In the genomic region with DNA sequence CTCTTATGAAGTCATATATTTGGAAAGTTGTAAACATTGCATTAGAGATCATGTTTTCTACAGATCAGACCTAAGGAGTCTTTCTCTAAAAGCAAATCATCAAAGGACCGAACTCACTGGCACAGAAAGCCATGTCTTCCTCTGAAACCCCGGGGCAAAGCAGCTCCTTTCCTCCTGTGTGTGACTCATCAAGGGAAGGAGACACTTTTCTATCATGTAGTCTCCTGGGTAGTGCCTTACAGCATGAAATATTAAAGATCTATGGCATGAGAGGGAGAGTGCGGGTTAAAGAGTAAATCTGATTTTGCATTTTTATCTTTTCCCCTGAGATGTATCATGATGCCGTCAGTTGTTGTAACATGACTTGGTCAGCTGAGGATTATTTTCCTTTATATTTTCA, we compare ENCODE assay signal across 21 mouse cellular contexts.
DNase-seq lines count a peak whose midpoint lies in the region; ATAC-seq and TF ChIP-seq lines count a peak whose summit lies in the region.
"Had no signal": no experiment of that assay in that cellular context is flagged by ENCODE, and none has a peak within 500 bp of the region (broad histone marks: within the 10 kb centered on the region; RNA-seq: fewer than 3 reads in every experiment).

No protein-coding gene starts in this region.

- no peaks in the 10 kb centered on the region for H3K36me3 ChIP-seq in midbrain, embryonic 14.5 days (ENCODE audit: control insufficient read depth, insufficient read depth, low read length)
- H3K36me3 ChIP-seq in midbrain, embryonic 11.5 days (ENCODE audit: control insufficient read depth, insufficient read depth, low read length) = no peaks in the 10 kb centered on the region
- H3K36me3 ChIP-seq: forebrain, embryonic 10.5 days; heart, embryonic 12.5 days; heart, embryonic 15.5 days; hindbrain, embryonic 10.5 days; hindbrain, embryonic 13.5 days had no signal

- in situ Hi-C loops in Patski (cut with MboI; ENCODE audit: low pct_unique_long_range_greater_than_20kb) = no loop called here

- H3K27ac ChIP-seq in layer of hippocampus, adult 2 months = 0 out of 2 replicates have a peak overlapping the region, but pooled peaks have one; percentile 18
- no peak overlapping the region for H3K27ac ChIP-seq in midbrain, embryonic 14.5 days (replicated peaks; ENCODE audit: low read depth, low read length)
- no peak overlapping the region for H3K27ac ChIP-seq in midbrain, embryonic 11.5 days (ENCODE audit: low read depth, low read length)
- H3K27ac ChIP-seq: forebrain, embryonic 10.5 days; forebrain, embryonic 13.5 days; heart, embryonic 15.5 days; hindbrain, embryonic 10.5 days; hindbrain, embryonic 13.5 days had no signal

- no peak overlapping the region for H3K4me2 ChIP-seq in midbrain, embryonic 14.5 days (ENCODE audit: low read length)
- no peak overlapping the region for H3K4me2 ChIP-seq in midbrain, embryonic 11.5 days
- H3K4me2 ChIP-seq: forebrain, embryonic 13.5 days; heart, embryonic 12.5 days; heart, embryonic 15.5 days; hindbrain, embryonic 13.5 days had no signal

- TF ChIP-seq CTCF in layer of hippocampus, adult 2 months (conservative IDR thresholded peaks at IDR 0.05) = no peak
- TF ChIP-seq CTCF in Patski (IDR thresholded peaks at IDR 0.05) = no peak

- 0 out of 2 replicates have a peak, but pooled peaks cover 2% of the 10 kb centered on the region for H3K4me1 ChIP-seq in midbrain, embryonic 14.5 days (ENCODE audit: control insufficient read depth, insufficient read depth, low read length)
- no peaks in the 10 kb centered on the region for H3K4me1 ChIP-seq in midbrain, embryonic 11.5 days (ENCODE audit: control insufficient read depth, insufficient read depth, low read length)
- H3K4me1 ChIP-seq: forebrain, embryonic 13.5 days; heart, embryonic 12.5 days; heart, embryonic 15.5 days; hindbrain, embryonic 10.5 days had no signal

- H3K9me3 ChIP-seq in midbrain, embryonic 14.5 days (ENCODE audit: control insufficient read depth, low read length) = no peaks in the 10 kb centered on the region
- H3K9me3 ChIP-seq in midbrain, embryonic 11.5 days (ENCODE audit: control insufficient read depth, low read length) = no peaks in the 10 kb centered on the region
- H3K9me3 ChIP-seq: forebrain, embryonic 10.5 days; forebrain, embryonic 13.5 days; heart, embryonic 12.5 days; heart, embryonic 15.5 days; hindbrain, embryonic 10.5 days; hindbrain, embryonic 13.5 days had no signal

- CTCF ChIA-PET in Patski (lab: Charles Lee) = no interaction called here

- no peak for DNase-seq in layer of hippocampus, adult 2 months (ENCODE audit: low spot score in 2 of 2)
- no peak for DNase-seq in layer of hippocampus, postnatal 25 days (ENCODE audit: extremely low spot score in 1 of 2, low spot score in 1 of 2)
- DNase-seq in midbrain, embryonic 14.5 days = no peak
- no peak for DNase-seq in midbrain, embryonic 11.5 days (ENCODE audit: low spot score, missing footprints)
- DNase-seq in Patski (ENCODE audit: low read depth, low spot score) = no peak
- no peak for DNase-seq in natural killer cell, adult 2 months (ENCODE audit: low spot score in 2 of 2)
- DNase-seq: adrenal gland, postnatal 10 days; adrenal gland, postnatal 36 days; cerebellum, adult 9-10 months; cerebellum, postnatal 14 days; gastrocnemius, postnatal 25 days; heart, adult 18-20 months; heart, postnatal 10 days; heart, postnatal 36 days had no signal

- POLR2A ChIA-PET in Patski (lab: Charles Lee) = no interaction called here

- H3K4me3 ChIP-seq in layer of hippocampus, adult 2 months = no peak overlapping the region
- no peak overlapping the region for H3K4me3 ChIP-seq in midbrain, embryonic 14.5 days (replicated peaks; ENCODE audit: low read depth, low read length)
- no peak overlapping the region for H3K4me3 ChIP-seq in midbrain, embryonic 11.5 days (ENCODE audit: low read depth, low read length)
- H3K4me3 ChIP-seq: forebrain, embryonic 10.5 days; forebrain, embryonic 13.5 days; heart, embryonic 12.5 days; heart, embryonic 15.5 days; hindbrain, embryonic 10.5 days; hindbrain, embryonic 13.5 days had no signal

- H3K27me3 ChIP-seq in midbrain, embryonic 14.5 days (ENCODE audit: control insufficient read depth, insufficient read depth, low read length) = no peaks in the 10 kb centered on the region
- peaks cover 2% of the 10 kb centered on the region; the same call in 1 of the 2 replicates for H3K27me3 ChIP-seq in midbrain, embryonic 11.5 days (ENCODE audit: control insufficient read depth, insufficient read depth, low read length)
- no peaks in the 10 kb centered on the region for H3K27me3 ChIP-seq in Patski
- H3K27me3 ChIP-seq: forebrain, embryonic 13.5 days; heart, embryonic 12.5 days; heart, embryonic 15.5 days; hindbrain, embryonic 13.5 days had no signal

- 53% methylated on average over 4 of the region's 4 CpGs for WGBS in midbrain, embryonic 14.5 days
- 86% methylated on average over 4 of the region's 4 CpGs for WGBS in midbrain, embryonic 11.5 days

- ATAC-seq in midbrain, embryonic 14.5 days (ENCODE audit: low FRiP score, low TSS enrichment) = 0 out of 2 replicates have a peak, but pooled peaks have one; percentile 20
- no peak for ATAC-seq in midbrain, embryonic 11.5 days (ENCODE audit: low FRiP score)
- peak; percentile 62 for ATAC-seq in Patski
- ATAC-seq: forebrain, embryonic 13.5 days; forebrain, embryonic 16.5 days had no signal

- no peak overlapping the region for H3K9ac ChIP-seq in midbrain, embryonic 14.5 days (replicated peaks; ENCODE audit: low read length)
- no peak overlapping the region for H3K9ac ChIP-seq in midbrain, embryonic 11.5 days (ENCODE audit: low read length)
- H3K9ac ChIP-seq: forebrain, embryonic 13.5 days; heart, embryonic 12.5 days; heart, embryonic 15.5 days; hindbrain, embryonic 13.5 days had no signal
